Mouse (Mus musculus) telencephalon, adult 2 months (tissue): Measurements from ENCODE around the gene Dbp.
"Not testable (repeated sequence)": the region's sequence is repeated elsewhere in the genome, so short reads cannot be mapped to it uniquely, and the experiment has no call there.

Experiments
- DNase-seq: peaks from one replicate; pipeline ENCODE4 v3.0.0-alpha.2; 2011; ENCODE audit warnings: low read depth, low spot score

The Dbp gene

DNA sequence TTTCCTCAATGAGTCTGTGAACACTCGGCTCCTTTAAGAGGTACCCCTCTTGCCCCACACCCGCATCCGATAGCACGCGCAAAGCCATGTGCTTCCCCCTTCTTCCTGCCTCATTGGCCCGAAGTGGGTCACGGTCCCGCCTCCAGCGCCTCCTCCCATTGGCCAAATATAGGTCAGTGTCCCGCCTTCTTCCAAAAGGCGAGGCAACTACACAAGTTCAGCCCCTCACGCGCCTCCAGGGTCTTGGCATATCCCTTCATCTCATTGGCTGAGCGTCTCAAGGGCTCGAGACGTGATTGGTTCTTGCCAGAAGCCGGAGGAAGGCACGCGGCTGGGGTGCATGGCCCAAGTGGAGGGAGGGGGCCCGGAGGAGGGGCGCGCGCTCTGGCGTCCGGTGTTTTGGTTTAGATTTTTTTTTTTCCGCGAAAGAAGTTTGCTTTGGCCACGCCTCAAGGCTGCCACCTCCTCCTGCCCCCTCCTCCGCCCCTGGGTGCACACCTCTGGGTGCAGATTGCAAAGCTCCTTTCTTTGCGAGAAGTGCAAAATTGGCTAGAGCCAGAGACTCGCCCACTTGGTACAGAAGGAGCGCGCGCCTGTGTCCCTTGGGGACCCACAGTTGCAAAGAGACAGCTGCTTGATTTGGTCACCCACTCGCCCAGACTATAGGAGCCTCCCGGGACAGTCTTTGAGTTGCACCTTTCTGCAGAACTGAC is at the start of gene Dbp:
TSS of gene Dbp (plus strand) at position 359 of the 713 bp plus-strand sequence.
- peak; percentile 100 for DNase-seq

DNA sequence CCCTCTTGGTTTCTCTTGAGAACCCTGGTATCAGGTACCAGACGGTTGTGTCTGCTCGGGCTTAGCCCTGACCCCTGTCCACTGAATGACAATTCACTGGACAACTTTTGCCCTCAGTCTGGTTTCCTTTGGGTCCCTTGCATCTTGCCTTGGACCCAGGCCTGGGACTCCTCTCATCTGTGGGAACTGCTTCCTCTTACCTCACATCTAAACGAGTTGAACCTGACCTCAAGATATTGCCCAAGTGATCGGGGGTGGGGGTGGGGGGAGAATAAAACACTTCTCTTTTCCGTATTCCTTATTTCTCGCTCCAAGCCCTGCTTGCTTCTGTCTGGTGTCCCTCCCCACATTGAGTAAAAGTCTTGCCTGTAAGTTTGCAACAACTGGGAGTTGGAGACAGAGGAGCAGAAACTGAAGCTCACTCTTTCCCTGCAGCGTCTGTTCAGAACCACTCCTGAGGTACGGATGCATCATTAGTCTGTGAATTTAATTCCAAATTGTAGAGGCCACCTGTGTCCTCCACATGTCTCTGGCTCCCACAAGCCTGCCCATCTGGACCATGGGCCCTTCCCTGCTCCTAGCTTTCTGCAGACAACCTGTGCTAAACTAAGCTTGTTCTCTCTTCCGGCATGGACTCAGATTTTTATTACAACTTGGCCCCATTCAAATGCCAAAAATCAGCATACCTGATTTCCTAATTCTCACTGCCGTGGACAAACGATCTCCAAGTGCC is 44.0 kb upstream of the Dbp start:
- DNase-seq, result no peak

DNA sequence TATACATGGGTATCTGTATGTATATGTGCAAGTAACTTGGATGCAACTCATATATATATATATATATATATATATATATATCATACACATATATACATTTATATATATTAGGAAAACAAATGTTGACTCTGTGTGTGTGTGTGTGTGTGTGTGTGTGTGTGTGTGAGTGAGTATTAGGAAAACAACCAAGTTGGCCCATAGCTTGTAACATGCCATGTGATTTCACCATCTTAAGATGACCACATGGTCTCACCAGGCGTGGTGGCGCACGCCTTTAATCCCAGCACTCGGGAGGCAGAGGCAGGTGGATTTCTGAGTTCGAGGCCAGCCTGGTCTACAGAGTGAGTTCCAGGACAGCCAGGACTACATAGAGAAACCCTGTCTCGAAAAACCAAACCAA is 43.2 kb upstream of the Dbp start:
- DNase-seq, result not testable (repeated sequence)

DNA sequence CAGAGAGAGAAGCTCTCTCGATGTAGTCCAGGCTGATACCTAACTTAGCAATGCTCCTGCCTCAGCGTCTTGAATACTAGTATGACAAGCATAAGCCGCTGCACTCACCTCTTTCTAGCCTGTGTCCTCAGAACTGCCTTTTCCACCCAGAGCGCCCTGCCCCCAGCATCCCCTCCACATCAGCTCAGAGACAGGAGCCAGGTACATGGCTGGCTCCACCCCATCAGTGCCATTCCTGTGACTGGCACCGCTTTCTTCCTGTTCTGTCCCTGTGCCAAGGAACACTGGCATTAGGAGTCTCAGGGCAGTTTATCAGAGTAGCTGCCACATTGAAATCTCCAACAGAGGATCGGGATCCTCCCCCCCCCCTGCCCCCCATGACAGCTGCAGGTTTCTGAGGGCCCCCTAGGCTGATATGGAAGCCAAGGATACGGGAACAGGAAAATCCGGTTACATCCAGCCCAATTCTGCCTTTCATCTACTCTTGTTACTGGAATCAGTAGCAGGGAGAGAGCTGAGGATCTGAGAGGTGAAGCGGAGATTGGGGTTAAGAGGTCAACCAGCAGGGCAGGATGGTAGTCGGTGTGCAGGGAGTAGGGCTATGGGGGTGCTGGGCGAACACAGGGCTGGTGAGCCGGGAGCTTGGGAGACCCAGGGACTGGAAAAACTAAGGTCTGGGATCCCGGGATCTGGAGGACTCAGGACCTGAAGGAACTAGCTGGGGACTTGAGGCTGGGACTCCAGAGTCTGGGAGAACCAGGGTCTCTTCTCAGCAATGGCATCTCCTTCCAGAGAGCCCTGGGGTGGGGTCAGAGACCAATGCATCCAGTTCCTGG is 39.4 kb upstream of the Dbp start:
- no peak for DNase-seq

DNA sequence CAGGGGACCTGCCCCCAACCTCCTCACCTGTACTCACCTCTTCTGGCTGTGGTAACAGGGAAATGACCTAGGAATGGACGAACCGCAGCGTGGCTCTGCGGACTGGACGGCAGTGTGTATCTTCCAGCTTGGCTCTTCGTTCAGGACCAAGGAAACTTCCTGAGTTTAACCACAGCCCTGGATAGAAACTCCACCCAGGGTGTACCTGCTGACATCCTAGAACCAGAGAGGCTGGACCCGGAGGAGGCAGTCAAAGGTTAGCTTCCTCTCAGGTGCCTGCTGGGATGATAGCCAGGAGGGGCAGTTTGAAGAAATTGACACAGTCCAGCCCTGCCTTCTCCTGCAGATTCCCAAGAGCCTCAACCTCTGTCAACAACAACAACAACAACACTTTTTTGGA is 38.7 kb upstream of the Dbp start, which contains the start of gene Fut2:
TSS of gene Fut2 (minus strand) at position 234 of the 400 bp plus-strand sequence.
- DNase-seq, result no peak

DNA sequence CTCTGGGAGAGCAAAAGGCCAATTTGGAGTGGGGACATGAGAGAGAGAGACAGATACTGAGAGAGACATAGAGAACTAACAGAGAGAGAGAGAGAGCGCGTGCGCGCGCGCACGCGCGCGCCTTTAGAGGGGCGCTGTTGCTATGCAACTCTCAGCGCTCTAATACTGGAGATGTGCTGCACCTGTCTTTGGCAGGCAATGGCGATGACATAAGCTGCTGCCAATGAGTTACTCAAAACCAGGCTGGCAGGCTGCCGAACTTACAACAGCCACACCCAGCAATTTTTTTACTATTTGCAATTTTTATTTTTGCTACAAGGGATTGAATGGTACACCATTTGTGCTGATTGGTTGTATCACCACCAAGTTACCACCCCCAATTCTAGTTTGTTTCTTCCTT is 37.1 kb upstream of the Dbp start:
- DNase-seq, result no peak

DNA sequence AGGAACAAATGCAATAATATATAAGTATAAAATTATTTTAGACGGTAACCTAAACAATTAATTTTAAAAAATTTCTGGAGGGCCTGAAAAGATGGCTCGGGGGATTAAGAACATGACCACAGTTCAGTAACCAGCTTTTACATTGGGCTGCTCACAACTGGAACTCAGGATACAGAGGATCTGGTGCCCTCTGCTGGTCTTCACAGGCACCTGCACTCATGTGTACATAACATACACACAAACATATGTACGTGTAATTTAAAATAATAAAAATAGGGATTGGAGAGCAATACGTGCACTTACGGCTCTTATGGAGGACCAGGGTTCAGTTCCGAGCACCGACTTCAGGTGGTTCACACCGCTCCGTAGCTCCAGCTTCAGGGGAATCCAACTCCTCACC is 36.0 kb upstream of the Dbp start:
- no peak for DNase-seq

DNA sequence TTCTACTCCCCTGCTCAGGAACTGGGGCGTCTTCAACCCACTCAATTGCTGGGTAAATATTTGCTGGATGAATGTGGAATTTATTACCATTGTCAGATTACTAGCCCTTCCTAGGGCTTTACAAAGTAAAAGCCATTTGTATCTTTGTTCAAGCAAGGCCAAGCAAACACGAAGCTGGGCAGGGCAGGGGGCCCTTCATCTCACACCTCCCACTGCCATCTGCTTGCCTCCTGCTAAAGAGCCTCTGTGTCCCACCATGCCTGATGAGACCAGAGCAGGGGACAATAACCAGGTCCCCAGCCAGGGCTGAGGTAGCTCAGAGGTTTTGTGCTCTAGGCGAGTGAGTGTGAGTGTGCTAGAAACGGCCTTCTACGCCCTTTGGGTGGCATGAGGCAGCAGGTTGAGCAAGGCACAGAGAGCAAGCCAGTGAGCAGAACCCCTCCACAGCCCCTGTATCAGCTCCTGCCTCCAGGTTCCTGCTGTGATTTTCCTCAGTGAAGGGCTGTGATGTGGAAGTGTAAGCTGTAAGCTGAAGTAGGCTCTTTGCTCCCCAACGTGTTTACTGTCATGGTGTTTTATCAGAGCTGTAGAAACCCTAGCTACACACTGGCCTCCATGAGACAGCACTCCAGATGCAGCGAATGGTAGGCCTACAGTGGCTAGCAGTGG is 27.1 kb upstream of the Dbp start:
- no peak for DNase-seq

DNA sequence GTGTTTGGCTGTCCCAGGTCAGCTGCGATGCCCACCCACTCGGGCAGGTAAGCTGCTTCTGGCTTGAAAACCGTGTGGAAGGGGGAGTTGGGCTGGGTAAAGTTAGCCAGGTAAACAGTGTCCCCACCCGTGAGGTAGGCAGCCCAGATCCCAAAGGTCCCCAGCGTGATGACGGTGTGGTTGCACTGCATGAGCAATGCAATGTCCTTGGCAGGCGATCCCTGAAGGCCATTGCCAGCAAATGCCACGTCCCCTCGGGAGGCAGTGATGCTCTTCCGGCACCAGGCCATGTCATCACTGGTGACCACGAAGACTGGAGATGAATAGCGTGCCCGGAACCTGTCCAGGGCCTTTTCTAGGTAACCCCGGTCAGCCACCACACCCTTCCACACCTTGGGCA is 26.4 kb upstream of the Dbp start:
- no peak for DNase-seq

DNA sequence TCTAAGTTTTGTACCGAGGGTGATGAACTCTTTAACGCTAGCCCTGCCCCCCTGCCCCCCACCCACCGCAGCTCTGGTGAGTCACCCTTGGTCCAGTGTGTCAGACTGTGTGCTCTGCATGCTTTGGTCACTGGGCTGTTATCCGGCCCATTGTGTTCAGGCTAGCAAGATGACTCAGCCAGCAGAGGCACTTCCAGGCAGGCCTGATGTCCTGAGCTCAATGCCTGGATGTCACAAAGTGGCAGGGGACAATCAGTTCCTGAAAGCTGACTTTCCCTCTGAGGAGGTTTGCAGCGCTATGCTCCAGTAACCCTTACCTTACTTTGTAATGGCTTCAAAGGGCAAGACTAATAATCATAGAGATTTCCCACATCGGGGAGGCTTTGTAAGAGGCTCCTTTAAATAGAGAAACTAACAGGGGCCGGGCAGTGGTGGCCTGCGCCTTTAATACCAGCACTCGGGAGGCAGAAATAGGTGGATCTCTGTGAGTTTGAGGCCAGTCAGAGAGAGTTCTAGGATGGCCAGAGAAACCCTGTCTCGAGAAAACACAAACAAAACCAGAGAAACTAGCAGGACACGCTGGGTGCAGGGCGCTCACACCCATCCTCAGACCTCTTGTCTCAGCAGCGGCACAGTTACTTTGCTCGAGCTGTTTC is 24.8 kb upstream of the Dbp start:
- no peak for DNase-seq

DNA sequence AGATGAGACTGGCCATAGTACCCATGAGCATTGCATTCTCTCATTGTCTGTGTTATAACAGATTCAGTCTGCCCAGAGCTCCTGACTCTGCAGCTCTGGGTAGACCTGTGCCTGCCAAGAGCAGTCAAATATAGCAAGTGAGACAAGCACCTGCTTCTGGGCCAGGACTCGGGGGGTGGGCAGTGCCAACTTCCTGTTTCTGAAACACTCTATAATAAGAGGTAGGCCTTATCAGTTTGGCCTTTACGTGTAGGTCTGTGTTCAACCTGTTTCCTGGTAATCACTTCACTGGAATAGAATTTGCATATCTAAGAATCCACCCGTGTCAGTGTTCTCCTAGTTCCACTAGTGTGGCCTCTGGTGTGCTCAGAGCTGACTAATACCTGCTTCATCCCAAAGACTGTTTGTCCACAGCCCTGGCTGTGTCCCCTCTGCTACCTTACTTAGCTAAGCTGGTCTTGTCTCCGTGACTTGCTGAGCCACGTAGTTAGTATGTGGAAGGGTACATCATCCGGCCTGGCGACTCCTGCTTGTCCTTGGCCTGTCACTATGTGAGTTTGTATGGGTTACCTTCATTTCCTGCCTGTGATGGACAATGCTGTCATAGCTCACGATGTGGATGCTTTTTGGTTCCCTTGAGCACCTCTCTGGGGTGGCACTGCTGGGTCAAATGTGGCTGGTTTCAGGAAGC is 23.7 kb upstream of the Dbp start:
- DNase-seq, result no peak

DNA sequence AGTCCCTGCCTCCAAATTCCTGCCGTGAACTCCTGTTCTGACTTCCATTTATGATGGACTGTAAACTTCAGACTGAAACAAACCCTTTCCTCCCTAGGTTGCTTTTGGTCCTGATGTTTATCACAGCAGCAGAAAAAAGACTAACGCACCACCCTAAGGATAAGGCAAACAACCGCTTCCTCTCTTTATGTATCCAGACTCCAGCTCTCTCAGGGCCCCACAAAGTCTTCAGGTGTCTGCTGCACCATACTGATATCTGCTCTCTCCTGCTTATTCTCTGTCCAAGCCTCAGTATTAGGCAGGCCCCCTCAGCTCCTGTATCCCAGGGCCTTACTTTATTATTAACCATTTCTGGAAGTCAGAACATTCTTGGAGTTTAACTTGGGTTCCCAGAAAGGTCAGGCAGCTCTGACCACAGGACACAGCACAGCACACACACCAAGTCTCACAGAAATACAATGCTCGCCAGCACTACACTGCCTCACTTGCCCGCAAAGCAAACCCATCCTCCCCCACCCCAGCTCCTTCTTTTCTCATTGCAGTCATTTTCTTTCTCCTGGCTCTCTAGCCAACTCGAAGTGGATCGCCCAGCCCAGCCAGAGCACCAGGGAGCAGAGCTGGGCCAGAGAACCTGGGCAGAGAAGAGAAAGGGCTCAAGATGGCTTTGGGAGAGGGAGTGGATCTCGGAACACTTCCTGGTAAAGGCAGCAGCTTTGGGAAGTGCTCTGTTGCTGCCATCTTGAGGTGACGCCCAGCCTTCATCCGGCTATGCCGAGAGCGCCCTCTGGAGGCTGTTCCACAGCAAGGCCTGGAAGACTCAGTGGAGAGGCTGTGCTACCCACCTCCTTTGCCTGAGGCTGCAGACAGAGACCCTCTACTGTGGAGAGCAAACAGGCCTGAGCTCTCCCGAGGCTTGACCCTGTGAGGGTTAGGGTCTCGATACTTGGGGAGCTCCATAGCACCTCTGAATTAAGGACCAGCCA is 22.5 kb upstream of the Dbp start:
- DNase-seq, result no peak

DNA sequence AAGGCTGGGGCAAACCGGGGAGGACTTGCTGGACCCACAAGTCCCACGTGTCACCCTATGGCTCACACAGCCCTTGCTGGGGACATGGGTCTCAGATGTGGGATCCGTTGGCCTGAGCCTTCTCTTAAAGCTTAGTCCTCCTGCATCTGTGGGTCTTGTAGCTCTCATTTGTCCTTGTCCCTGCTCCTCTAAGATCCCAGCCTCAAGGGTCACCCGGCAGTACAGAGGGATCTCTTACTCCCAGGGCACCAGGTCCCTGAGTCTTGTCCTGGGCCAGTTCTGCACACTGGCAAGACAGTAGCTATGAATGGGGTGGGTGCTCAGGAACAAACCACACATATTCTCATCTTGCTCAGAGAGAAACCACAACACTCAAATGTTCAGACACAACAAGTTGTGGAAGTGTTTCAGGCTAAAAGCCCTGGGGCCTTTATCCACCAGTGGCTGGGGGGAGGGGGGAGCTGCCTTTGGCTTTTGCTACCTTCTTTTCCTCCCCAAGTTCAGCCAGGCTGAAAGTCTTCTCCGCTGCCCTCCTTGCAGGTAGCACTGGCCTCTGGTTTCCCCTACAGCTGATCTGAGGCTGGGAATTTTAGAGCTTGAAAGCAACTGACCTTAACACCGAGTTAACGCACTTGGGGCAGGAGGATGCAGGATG is 21.4 kb upstream of the Dbp start, which contains the start of gene Ntn5:
TSS of gene Ntn5 (plus strand) at position 627 of the 655 bp plus-strand sequence.
- no peak for DNase-seq

DNA sequence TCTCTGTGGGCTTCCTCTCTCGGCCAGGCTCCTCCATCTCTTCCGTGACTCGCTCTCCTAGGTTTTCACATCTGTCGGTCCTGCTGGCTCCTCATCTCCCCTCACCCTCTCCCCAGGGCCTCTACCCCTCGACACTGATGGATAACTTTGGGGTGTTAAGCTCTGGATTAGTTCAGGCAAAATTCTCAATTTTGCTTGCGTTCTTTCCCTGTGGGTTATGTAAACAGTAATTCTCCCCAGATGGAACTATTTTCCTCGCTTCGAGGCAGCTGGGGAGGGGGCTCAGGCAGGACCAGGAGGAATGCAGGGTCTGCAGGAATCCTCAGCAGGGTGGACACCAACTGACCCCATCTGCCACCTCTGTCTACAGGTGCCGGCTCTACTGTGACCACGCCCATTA is 19.1 kb upstream of the Dbp start:
- DNase-seq, result no peak

DNA sequence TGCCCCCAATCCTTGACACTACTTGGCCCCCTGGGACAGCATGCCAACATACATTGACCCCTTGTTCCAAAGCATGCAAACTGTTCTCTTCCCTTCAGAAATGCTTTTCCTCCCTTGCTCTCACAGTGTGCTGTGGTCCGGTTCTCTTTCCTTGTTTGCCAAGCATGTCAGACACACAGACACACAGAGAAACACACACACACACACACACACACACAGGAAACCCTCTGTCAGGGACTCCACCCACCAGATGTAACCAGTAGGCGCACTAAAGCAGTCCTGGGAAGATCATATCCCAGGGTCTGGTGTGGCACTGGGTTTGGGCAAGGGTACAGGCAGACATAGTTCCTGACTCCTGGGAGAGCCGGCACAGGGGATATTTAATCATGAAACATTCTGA is 18.0 kb upstream of the Dbp start:
- no peak for DNase-seq

DNA sequence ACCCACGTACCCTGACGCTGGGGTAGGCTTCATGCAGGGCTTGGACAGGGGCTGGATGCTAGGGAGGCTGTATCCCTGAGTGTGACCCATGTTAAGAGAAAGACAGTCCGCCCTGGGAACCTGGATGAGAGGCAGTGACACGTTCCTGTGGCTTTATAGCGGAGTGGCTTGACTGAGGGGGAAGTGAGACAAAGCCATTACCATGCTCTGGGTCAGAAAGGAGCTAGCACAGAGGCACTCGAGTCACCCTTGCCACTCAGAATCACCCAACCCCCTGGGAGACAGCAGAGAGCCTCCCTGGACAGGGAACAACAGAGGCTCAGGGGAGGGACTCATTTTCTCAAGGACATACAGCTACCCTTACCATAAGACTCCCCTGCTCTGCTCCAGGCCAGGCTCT is 15.8 kb upstream of the Dbp start:
- DNase-seq, result no peak

DNA sequence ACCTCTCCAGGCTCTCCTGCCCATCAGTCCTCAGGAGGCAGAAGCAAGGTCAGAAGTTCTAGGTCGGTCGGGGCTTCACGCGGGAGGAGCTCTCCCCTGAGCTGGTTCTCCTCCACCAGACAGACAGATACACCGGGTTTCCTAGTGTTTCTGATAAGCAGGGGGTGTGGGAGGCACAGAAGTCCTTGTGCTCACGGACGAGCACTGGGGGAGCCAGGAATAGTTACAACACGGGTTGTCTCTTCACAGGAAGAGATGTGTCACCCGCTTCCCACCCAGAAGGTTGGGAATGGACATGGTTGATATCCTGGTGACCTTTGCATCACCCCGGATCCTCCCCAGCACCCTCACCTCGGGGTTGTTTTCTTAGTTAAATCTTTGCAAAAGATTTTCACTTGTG is 15.1 kb upstream of the Dbp start:
- no peak for DNase-seq

DNA sequence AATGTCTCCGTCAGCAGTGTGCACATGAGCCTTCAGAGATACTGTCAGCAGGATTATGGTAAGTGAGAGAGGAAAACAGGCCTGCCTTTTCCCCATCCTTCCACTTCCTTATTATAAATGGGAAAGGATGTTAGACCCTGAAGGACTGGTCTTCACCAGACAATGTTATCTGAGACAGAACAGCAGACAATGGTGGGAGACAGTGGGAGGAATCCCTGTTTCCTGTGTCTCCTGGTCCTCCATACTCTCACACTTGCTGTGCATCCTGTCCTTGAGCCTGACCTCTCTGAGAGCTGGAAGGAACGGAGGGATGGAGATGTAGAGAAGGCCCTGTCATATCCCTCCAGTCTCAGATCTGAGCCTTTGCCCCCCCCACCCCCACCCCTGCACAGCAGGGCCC is 12.5 kb upstream of the Dbp start:
- DNase-seq, result no peak
